Mouse (Mus musculus) cerebellum, adult 9-11 months (tissue): ENCODE data around the gene Etv6.

Experiments used
- DNase-seq: peaks from one replicate; pipeline ENCODE4 v3.0.0; 2022

Etv6 gene

DNA sequence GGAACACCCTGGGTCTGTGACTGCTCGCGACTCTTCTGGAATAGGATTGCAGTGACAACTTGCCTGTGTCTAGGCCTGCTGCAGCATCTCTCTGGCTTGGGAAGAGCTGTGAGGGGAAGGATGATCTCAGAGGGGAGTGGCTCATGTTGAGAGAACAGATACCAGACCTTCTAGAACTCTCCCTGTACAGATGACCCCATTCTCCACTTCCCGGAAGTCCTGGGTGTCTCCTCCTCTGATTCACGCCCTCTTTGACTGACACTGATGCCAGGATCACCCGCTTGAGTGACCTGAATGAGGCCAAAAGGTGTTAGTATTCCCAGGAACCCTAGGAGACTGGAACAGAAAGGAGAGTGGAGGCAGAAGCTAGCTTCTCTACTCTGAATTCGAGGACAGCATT lies 137.9 kb downstream of the Etv6 start:
- DNase-seq, result no peak

DNA sequence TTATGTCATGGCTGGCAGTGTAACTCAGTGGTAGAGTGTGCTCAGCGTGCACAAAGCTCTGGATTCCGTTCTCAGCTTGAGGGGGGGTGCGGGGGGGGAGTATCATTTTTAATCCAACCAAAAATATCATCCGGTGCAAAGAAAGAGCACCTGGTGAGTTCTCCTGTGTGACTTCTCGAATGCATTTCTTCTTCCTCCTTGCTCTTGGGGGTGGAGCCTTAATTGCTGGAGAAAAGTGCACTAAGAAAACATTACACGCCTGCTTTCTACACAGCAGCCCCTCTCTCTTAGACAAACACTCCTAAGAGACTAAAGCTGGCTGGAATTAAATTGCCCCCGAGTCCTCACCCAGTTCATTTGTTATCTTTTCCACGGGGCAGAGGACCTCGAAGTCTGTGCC lies 139.6 kb downstream of the Etv6 start:
- no peak for DNase-seq

DNA sequence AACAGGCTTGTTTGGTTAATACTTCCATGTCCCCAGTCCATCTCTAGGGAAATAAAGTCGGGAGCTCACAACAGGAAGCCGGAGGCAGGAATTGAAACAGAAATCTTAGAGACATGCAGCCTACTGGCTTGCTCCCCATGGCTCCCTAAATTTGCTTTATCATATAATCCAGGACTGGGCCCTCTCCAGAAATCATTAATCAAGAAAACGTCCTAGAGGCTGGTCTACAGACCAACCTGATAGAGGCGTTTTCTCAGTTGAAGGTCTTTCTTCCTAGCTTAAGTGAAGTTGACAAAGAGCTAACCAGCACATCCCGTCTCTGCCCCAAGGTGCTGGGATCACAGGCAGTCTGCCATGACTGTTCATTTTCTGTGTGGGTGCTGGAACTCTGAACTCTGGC lies 141.7 kb downstream of the Etv6 start:
- DNase-seq, result no peak

DNA sequence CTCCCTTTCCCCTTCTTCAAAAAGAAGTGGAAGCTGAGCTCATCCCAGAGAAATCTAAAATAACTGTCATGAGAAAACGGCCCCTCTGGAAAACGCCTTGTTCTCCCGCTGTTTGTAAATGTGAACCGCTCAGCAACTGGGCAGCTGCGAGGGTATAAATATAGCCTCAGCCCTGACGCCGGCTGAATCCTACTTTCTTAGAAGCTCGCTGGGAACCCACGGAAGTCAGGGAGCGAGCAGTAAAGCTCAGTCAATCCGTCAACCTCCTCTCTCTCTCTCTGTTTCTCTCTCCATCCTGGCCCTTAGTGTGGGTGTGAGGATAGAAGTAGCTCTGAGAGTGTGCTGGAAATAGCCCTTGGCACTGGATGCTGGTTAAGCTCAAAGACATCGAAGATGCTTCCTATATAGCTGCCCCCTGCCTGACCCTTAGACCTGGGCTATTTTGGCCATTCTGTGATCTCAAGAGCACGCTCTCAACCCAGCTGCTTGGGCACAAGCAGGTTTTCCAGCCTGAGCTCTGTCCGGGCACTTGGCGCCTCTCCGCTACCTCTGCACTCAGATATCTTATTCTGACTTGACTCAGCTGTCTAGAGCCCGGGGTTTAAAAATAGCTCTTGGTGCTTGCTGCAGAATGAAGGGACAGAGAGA lies 146.9 kb downstream of the Etv6 start:
- no peak for DNase-seq

DNA sequence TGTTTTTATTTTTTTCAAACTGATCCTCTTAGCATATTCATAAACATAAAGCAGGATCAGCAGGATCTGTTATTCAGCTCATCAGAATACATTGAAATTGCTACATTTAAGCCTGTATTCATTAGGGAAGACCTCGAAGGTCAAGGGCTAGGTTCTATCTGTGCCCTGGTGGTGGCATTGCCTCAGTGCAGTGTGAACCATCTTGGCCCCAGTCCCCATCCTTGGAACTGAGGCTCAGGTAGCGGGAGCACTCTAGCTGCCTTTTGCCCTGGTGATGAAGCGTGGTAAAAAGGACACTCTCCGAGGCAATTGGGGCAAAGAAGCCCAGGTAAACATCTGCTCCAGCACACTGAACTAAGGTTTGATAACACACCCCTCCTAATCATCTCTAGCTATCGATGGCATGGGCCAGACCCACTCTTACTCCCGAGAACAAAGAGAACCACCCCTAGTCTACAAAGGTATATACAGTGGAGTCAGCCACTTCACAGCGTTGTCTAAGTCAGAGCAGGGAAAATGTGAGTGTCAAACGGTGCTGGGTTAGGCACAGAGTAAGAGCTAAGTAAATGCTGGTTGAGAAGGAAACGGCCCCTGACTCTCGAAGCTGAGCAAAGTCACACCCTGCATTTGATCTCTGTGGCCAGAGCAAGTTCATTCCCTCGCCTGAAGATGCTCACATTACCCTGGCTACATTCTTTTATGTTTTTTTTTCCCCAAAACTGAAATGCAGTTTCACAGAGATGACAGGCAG lies 148.3 kb downstream of the Etv6 start:
- DNase-seq, result no peak

DNA sequence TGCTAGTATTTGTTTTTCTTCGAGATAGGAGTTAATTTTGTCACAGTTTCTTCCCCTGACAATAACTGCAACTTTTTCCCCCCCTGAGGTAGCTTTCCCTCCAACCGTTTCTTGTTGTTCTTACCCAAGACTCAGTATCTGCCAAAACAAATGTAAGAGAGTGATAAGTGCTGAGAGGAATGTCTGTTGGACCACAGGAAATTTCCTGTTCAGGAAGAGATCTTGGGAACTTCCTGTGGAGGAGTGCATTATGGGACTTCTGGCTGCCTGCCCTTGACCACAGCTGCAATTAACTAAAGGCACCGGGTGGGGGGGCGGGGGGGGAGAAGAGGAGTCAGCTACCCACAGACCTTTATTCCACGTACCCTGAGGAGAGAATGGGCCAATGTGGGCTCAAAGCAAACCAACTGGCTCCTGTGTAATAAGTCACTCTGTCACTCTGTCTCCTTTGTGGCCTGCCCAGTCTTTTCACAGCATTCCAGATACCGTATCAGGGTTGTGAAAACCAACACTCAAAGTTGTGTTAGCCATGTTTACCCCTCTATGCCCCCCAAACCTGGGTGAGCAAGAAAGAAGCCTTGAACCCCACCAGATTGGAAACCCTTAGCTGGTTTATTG lies 150.9 kb downstream of the Etv6 start:
- no peak for DNase-seq

DNA sequence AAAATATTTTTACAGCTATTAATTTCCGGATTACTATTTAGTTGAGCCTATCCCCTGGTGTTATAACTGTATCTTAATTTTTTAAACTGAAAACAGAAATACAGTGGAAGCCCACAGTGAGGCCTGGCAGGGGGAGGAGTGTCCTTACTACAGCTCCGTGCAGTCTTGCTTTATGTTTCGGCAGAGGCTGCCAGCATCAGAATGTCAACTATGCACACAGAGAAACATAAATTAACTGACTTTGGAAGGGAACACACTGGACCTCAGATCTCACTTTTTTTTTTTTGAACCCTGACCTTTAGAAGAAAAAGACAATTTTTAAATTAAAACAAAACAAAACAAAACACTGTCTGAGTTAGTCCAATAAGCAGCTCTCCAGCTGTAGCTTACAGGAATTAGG lies 153.2 kb downstream of the Etv6 start:
- DNase-seq, result no peak

DNA sequence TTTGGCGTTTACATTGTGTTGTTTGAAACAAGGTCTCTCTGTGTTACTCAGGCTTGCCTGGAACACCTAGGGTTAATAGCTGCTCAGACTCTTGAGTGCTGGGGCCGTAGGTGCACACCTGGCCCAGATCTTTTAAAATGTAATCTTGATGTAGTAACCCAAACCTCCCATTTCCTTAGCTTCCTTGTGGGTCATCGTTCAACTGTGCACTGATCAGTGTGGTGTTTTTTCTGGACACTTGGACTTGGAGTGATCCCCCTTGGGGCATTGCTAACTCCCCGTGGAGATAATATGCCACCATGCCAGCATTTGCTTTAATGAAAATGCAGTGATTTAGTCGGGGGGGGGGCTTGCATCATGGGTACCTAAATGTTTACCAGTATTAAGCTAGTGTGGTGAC lies 153.7 kb downstream of the Etv6 start:
- no peak for DNase-seq

DNA sequence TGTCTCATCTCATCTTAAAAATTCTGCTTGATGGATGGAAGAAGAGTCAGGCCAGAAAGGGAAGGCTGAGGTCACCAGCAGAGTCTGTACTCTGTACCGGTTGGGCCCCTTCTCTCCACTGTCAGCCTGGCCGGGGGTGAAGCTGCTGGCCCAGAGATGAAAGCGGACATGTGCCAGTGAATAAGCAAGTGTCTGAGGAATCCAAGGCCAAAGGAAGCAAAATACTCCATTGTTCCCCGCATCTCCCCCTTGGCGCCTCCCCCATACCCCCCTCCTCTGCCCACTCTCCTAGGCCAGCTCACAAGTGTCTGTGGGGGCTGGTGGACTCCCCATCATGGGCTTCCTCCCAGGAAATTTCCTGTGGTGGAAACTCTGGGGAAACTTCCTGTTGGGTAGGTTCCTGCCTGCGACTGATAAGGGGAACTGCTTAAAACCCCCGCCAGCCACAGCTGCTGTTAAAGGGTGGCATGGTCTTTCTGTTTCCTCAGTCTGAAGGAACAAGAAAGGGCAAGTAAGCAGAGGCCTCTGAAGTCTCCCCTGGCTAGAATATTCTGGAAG lies 154.2 kb downstream of the Etv6 start:
- DNase-seq, result peak; percentile 20

DNA sequence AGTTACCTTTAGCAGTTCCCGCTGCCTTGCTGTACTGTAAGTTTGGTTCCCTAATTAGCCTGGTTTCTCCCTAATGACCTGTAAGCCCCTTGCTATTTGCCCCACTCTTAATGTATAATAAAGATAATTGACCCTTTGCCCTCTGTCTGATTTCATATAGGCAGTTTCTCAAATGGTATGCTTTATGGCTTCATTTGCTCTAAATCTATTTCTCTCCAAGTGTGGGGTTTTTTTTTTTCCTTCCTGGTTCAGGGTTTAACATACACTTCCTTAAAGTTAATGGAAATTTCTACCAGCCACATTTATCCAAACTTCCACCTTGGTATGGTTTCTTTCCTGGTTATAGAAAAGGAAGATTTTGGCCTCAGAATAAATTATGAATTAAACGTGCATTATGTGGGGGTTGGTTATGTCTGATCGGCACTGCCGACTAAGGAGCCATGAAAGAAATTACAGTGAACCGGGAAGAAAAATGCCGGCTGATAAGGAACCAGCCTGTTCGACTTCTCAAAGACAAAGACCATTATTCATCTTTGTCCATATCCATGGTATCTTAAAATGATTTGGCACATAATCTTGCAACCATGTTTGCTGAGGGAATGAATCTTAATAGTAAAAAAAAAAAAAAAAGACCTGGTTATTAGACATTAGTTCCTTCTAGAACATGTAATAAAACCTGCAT lies 155.2 kb downstream of the Etv6 start:
- DNase-seq, result no peak

DNA sequence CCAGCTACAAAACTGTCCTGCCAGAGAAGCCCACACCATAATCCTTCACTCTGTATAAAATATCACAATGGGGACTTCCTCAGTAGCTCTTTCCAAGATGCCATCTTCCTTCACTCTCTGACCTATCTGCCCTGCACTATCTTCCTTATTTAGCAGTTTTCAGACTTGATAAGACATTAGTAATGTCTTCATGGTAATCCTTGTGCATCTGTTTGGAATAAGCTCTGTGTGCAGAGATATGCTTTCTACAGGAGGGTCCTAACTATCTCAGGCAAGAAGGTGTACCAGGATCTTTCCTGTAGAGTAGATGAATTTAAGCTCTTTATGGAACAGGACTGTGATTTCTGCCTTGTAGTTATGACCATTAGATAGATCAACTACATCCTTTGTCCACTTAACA lies 157.2 kb downstream of the Etv6 start:
- DNase-seq, result no peak

DNA sequence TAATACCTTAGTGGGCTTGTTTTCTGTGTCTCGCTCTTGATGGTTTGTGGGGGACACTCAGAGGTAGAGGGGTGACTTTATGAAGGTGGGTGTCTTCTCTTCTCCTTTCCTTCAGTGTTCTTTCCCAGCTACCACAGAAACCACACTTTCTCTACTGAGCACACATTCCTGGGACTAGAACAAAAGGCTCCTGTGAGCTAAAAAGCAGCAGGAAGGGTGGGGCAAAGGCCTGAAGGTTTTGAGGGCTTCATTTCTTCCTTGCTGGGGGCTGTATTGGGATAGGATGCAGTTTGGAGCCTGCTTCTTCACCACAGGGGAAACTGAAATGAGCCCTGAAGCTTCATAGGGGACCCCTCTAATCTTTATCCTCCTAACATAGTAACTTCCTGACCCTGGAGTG lies 164.4 kb downstream of the Etv6 start:
- no peak for DNase-seq

DNA sequence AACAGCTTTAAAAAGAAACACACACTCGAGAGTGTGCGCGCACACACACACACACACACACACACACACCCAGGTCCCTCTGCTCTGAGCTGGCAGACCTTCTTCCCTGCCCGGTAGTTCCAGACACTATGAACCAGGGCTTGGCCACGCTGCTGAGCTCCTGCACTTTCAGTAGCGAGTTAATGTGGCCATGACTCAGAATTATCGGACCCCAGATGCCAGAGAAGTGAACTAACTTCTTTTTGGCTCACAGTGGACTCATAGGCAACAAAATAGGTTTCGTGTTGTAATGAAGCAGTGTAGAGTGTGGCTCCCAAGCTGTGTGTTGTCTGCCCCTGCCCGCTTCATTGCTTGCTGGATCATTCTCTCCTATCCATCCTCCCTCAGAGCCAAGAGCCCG lies 165.1 kb downstream of the Etv6 start:
- no peak for DNase-seq

DNA sequence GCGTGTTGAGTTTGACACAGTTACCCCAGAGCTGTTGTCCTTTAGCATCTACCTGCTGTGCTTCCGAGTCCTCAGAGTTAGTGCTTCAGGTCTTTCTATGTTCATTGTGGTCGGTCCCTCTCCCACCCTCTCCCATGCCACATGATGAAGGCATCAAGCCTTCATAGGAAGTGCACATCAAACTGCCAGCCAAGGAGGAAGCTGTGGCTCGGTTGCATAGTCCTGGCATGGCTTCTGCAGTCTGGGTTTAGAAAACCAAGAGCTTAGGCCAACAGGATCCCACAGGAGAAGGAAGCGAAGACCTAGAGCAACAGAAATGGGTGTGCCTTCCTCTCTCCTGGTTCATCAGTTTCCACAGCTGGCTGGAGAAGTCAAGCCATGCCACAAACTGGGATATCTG lies 166.7 kb downstream of the Etv6 start:
- DNase-seq, result no peak

DNA sequence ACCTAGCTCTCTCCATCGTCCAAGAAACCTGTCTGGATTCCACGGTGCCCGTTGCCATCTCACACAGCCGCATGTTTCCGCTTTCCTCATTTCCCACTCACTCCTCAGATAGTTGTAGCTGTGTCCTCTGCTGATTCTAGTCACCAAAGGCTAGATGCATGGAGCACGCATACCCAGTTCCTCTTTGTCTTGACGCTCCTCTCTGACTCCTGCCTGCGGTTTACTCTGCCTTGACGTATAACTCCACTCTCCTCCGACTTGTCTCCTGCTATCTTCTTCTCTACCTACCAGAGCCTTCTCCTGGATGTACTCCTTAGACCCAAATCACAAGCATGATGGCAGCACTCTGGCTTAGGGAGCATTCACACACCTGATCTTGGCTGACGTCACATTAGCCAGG lies 169.7 kb downstream of the Etv6 start:
- DNase-seq, result no peak

DNA sequence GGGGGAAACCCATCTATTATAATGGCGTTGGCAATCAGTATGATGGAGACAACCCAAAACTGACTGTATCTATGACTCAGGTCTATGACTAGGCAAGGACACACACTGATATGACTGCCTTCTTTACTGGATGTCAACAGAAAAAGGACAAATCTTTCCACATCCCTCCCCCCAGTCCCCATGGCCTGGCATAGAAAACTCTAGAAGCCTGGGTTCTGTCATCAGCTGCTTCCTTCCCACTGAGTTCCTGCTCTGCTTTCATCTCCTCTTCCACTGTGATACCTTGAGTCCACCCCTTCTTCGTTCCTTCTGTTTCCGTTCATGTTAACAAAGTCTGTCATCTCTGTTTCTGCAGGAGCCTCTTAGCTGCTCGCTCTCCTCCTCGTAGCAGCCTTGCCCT lies 170.2 kb downstream of the Etv6 start:
- DNase-seq, result no peak

DNA sequence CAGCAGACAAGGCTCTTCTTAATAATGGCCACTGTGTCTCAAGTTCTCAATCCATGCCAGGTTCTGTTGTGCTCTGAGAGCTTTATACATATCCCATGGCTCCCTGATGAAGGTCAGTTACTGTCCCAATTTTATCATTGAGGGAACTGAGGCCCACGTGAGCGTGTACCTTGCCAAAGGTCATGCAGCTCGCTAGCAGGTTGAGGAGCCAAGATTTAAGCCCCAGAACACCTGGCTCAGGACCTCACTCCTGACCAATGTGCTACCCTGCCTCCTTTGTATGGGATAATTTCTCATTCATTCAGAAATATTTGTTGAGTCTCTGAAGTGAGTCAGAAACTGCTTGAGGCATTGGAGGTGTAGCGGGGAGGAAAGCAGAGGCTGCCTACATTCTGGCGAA lies 170.8 kb downstream of the Etv6 start:
- DNase-seq, result no peak

DNA sequence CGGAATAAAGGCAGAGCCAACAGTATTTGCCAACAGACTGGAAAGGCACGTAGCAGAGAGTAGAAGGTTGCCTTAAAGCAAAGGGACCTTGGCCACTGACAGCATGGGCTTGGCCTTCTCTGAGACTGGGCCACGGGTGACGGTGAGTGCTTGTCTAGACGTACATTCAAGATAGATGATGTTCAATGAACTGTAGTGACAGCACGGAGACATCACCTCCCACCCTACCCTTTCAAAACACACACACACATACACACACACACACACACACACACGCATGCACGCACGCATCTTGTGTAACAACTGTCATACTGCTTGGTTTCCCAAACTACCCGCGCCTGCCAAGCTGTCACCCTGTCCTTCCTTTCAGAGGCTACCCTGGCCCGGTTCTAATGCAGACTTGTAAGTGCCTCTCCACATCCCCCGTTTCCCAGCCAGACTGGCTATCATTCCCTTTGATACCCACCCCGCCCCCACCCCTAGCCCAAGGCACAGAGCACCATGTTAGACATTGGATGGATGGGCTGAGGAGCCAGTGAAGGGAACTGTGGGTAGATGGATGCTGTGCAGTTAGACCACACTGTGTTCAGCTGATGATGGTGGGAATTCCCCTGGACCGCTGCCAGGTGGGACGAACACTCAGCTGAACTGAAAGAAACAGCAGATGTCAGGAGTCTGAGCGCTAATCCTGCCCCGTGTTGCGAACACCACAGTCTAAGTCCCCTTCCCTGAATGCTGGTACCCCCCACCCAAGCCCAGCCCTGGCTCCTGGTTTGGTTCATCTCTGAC lies 172.1 kb downstream of the Etv6 start:
- peak; percentile 7 for DNase-seq

DNA sequence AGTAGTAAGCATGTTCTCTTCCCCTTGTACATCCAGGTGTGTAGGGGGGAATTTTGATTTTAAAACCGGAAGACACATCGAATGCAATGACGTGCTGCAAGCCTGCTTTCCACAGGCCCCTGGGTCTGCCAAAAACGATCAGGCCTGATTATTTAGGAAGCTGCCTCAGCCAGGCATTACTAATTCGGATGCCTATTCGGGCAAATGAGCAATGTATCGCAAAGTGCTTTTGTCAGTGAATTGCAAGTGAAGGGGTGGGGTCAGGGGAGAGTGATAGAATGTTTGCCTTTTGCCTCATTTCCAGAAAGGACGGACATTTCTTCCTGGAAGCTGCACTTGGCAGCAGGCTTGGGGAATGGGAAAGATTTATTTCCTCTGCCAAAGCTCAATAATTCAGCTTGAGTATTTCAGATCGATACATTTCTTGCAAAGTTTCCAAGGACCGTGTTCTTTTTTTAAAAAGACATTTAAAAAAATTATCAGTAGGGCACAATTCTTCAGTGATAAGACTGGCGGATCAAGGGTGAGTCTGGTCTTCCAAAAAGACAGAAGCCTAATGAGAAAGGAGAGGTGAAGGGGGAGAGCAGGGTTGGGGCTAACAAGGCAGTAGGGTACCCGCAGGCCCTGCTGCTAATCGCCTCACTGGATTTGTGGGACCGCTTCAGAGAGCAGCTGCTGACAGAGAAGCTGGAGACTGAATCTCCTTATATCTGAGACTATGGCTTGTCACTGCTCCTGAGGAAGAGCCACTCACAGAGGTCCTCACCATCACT lies 172.9 kb downstream of the Etv6 start:
- DNase-seq, result no peak

DNA sequence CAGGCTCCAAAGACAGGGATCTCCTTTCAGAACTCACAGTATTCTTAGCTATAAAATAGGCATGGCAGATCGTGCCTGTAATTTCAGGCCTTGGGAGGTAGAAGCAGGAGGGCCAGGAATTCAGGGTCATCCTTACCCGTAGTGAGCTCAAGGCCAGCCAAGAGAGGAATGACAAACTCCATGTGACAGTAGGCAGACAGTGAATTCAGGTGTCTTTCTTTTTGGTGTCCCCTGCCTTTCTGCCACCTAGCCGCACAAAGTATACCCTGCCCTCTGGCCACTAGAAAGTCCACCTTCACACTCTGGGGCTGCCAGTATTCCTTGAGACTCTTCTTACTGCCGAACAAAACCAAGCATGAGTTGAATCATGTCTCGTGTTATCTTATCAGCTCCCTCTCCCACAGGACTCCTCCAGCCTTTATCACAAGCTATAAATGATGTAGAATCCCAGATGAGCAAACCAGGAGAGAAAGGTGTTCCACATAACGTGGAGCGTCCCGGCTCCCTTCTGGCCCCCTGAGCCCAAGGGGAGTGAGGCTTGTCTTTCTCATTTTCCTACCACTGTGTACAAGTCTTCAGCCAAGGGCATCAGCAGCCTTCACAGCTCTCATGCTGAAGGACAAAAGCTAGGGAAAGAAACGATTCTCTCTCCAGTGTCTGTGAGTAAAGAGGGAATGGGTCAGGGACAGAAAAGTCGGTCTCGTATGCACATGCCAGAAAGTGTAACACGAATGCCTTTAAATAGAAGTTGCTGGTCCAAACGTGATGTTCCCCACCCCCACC lies 175.4 kb downstream of the Etv6 start:
- DNase-seq, result no peak

DNA sequence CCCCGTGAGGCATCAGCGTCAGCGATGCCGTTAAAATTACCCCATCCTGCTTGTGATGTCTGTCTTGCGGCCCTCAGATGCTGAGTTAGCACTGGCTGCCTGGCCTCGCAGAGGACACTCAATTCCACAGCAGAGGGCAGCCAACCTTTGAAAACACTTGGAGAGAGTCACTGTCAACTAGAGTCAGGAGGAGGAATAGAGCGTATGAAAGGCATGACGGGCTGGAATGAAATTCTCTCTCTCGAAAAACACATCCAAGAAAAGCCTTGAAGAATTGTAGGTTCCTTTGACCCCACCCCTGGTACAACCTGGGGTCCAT lies 175.9 kb downstream of the Etv6 start:
- no peak for DNase-seq
